29 mouse cellular contexts compared by ENCODE assay signal in the genomic region with DNA sequence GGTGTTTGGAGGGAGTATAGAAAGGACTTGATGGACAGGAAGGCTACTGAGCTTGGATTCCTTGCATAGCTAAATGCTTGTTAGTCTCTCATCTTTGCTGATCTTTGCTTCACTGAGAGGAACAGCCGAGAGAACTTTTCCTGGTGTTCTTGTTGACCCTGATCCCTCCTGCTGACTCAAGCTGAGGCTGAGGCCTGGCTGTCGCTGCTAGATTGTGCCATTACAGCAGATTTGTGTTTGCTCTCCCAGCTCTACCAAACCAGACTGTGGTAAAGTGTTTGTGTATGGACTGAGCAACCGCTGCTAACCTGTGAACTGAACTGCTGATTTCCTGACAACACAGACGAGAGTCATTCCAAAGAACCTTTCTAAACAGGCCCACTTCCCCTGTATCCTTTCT.
"Had no signal": no experiment of that assay in that cellular context is flagged by ENCODE, and none has a peak within 500 bp of the region (broad histone marks: within the 10 kb centered on the region; RNA-seq: fewer than 3 reads in every experiment).

No protein-coding gene starts in this region.

- H3K4me1 ChIP-seq: liver, embryonic 12.5 days; lung, embryonic 15.5 days; megakaryocyte, embryonic 14.5 days; midbrain, embryonic 12.5 days; midbrain, embryonic 13.5 days had no signal

- H3K9ac ChIP-seq: limb, embryonic 12.5 days; limb, embryonic 13.5 days; limb, embryonic 15.5 days; liver, embryonic 12.5 days; liver, embryonic 13.5 days; liver, embryonic 14.5 days; liver, embryonic 15.5 days; liver, postnatal 0 days; lung, embryonic 14.5 days; lung, embryonic 15.5 days; midbrain, embryonic 12.5 days; midbrain, embryonic 13.5 days had no signal

- H3K27ac ChIP-seq: left cerebral cortex, adult 2 months; limb, embryonic 10.5 days; limb, embryonic 12.5 days; limb, embryonic 13.5 days; limb, embryonic 15.5 days; liver, embryonic 12.5 days; liver, embryonic 13.5 days; liver, embryonic 14.5 days; liver, embryonic 15.5 days; lung, embryonic 15.5 days; macrophage; midbrain, embryonic 10.5 days; midbrain, embryonic 12.5 days; midbrain, embryonic 13.5 days had no signal

- H3K4me3 ChIP-seq: left cerebral cortex, adult 2 months; limb, embryonic 10.5 days; limb, embryonic 12.5 days; limb, embryonic 13.5 days; limb, embryonic 15.5 days; liver, embryonic 12.5 days; liver, embryonic 13.5 days; liver, embryonic 15.5 days; lung, embryonic 15.5 days; megakaryocyte, embryonic 14.5 days; midbrain, embryonic 10.5 days; midbrain, embryonic 12.5 days; midbrain, embryonic 13.5 days; myocyte had no signal

- H3K27me3 ChIP-seq: limb, embryonic 12.5 days; limb, embryonic 13.5 days; limb, embryonic 15.5 days; liver, embryonic 12.5 days; liver, embryonic 13.5 days; liver, embryonic 15.5 days; lung, embryonic 15.5 days; megakaryocyte, embryonic 14.5 days; midbrain, embryonic 12.5 days; midbrain, embryonic 13.5 days had no signal

- H3K36me3 ChIP-seq: limb, embryonic 10.5 days; limb, embryonic 12.5 days; limb, embryonic 13.5 days; limb, embryonic 15.5 days; liver, embryonic 12.5 days; liver, embryonic 13.5 days; liver, embryonic 15.5 days; lung, embryonic 15.5 days; midbrain, embryonic 10.5 days; midbrain, embryonic 12.5 days; midbrain, embryonic 13.5 days had no signal

- H3K4me2 ChIP-seq: limb, embryonic 12.5 days; limb, embryonic 13.5 days; limb, embryonic 15.5 days; liver, embryonic 11.5 days; liver, embryonic 12.5 days; liver, embryonic 13.5 days; liver, embryonic 15.5 days; lung, embryonic 14.5 days; lung, embryonic 15.5 days; midbrain, embryonic 11.5 days; midbrain, embryonic 12.5 days; midbrain, embryonic 13.5 days had no signal

- H3K9me3 ChIP-seq: limb, embryonic 10.5 days; limb, embryonic 12.5 days; limb, embryonic 13.5 days; limb, embryonic 15.5 days; liver, embryonic 12.5 days; liver, embryonic 15.5 days; lung, embryonic 15.5 days; midbrain, embryonic 10.5 days had no signal

- DNase-seq: left cerebral cortex, postnatal 4 days; liver; liver, embryonic 13.5 days; liver, postnatal 0 days; lung, adult 18-20 months; lung, adult 2 months; lung, postnatal 14 days; lung, postnatal 36 days; lung, postnatal 4 days; midbrain, embryonic 14.5 days had no signal

- ATAC-seq: liver, embryonic 12.5 days; liver, postnatal 0 days; midbrain, embryonic 13.5 days; midbrain, embryonic 16.5 days had no signal
